ENCODE assay signal across 11 mouse cellular contexts in the genomic region with DNA sequence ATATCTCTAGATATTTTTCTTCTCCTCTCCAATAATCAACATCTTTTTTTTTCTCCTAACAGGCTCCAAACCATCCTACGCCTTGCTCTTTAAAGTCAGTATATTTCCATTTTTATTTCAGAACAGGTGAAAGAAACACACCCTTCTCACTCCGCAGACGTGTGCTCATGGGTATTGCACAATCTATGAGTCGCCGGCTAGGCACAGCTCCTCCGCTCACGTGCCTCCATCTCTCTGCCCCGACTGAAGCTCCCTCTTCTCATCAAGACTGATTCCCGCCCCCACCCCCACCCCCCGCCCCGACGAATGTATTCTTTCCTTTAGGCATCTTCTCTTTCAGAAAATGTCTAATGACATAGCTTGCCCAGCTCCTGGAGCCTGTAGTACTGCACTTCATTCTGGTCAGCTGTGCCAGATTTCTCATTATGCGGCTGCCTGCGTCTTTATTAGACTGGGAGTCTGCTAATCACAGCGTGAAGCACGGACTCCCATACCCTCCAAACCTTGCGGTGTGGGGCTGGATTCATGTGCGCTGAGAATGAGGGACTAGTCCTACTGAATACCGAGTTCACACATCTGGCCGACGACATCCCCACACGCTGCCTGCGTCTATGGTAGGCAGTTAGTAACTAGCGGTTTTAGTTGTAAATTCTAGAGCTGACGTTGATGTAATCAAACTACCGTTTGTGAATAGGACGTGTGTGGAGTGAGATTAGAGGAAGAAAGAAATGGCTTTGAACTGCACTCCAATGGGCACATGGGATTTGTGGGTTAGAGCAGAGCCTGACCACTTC.
DNase-seq lines count a peak whose midpoint lies in the region; ATAC-seq and TF ChIP-seq lines count a peak whose summit lies in the region.
"Had no signal": no experiment of that assay in that cellular context is flagged by ENCODE, and none has a peak within 500 bp of the region (broad histone marks: within the 10 kb centered on the region; RNA-seq: fewer than 3 reads in every experiment).

No protein-coding gene starts in this region.

- peak overlapping the region; percentile 33 for H3K4me2 ChIP-seq in forebrain, embryonic 13.5 days
- peak overlapping the region; percentile 38 for H3K4me2 ChIP-seq in midbrain, embryonic 14.5 days (ENCODE audit: low read length)
- H3K4me2 ChIP-seq: lung, embryonic 14.5 days had no signal

- H3K9me3 ChIP-seq in forebrain, embryonic 13.5 days (replicated peaks) = peaks cover 6% of the 10 kb centered on the region; the same call in 1 of the 2 replicates
- H3K9me3 ChIP-seq in midbrain, embryonic 14.5 days (ENCODE audit: control insufficient read depth, low read length) = no peaks in the 10 kb centered on the region

- no peak for TF ChIP-seq EP300 in heart, adult 2 months (IDR thresholded peaks at IDR 0.05; ENCODE audit: insufficient read depth, low read depth, low read length)

- H3K79me2 ChIP-seq in heart, adult 2 months (replicated peaks; ENCODE audit: control insufficient read depth, insufficient read depth, low read length) = no peaks in the 10 kb centered on the region

- no peaks in the 10 kb centered on the region for H3K36me3 ChIP-seq in forebrain, embryonic 13.5 days (ENCODE audit: poor library complexity, severe bottlenecking)
- no peaks in the 10 kb centered on the region for H3K36me3 ChIP-seq in midbrain, embryonic 14.5 days (ENCODE audit: control insufficient read depth, insufficient read depth, low read length)
- H3K36me3 ChIP-seq in heart, adult 2 months (ENCODE audit: control insufficient read depth, insufficient read depth, low read length) = no peaks in the 10 kb centered on the region

- 55% methylated on average over 27 of the region's 27 CpGs for WGBS in forebrain, embryonic 13.5 days
- 49% methylated on average over 27 of the region's 27 CpGs for WGBS in midbrain, embryonic 14.5 days
- 78% methylated on average over 27 of the region's 27 CpGs for WGBS in heart, adult 2 months

- no peaks in the 10 kb centered on the region for H3K27me3 ChIP-seq in forebrain, embryonic 13.5 days
- H3K27me3 ChIP-seq in midbrain, embryonic 14.5 days (ENCODE audit: control insufficient read depth, insufficient read depth, low read length) = no peaks in the 10 kb centered on the region
- H3K27me3 ChIP-seq in heart, adult 2 months (ENCODE audit: control insufficient read depth, insufficient read depth, low read length) = no peaks in the 10 kb centered on the region

- no peak overlapping the region for H3K27ac ChIP-seq in forebrain, embryonic 13.5 days
- H3K27ac ChIP-seq in layer of hippocampus, adult 2 months = 0 out of 2 replicates have a peak overlapping the region, but pooled peaks have one; percentile 39
- H3K27ac ChIP-seq in midbrain, embryonic 14.5 days (replicated peaks; ENCODE audit: low read depth, low read length) = no peak overlapping the region
- H3K27ac ChIP-seq in heart, adult 2 months = no peak overlapping the region

- DNase-seq in layer of hippocampus, adult 11-12 months (ENCODE audit: low spot score) = peak; percentile 16
- no peak for DNase-seq in layer of hippocampus, adult 9-10 months (ENCODE audit: low spot score)
- DNase-seq in layer of hippocampus, adult 2 months (ENCODE audit: low spot score in 2 of 2) = peak in 1 of 2 experiments; percentile 17
- peak; percentile 65 for DNase-seq in midbrain, embryonic 14.5 days
- DNase-seq in thymus, postnatal 0 days (ENCODE audit: low spot score) = no peak
- DNase-seq in frontal cortex, postnatal 25 days (ENCODE audit: low spot score in 2 of 2) = no peak
- no peak for DNase-seq in heart, adult 2 months
- DNase-seq: kidney, postnatal 36 days; lung, embryonic 14.5 days had no signal

- TF ChIP-seq CTCF in layer of hippocampus, adult 2 months (conservative IDR thresholded peaks at IDR 0.05) = no peak
- TF ChIP-seq CTCF in heart, adult 2 months (IDR thresholded peaks at IDR 0.05) = no peak

- peaks cover 13% of the 10 kb centered on the region; the same call in 1 of the 2 replicates for H3K4me1 ChIP-seq in forebrain, embryonic 13.5 days
- H3K4me1 ChIP-seq in midbrain, embryonic 14.5 days (ENCODE audit: control insufficient read depth, insufficient read depth, low read length) = no peaks in the 10 kb centered on the region
- H3K4me1 ChIP-seq in heart, adult 2 months (ENCODE audit: control insufficient read depth, insufficient read depth, low read length) = no peaks in the 10 kb centered on the region

- ATAC-seq in forebrain, embryonic 13.5 days = peak; percentile 80
- no peak for ATAC-seq in midbrain, embryonic 14.5 days (ENCODE audit: low FRiP score, low TSS enrichment)

- no peak for TF ChIP-seq POLR2A in heart, adult 2 months (IDR thresholded peaks at IDR 0.05; ENCODE audit: insufficient read depth, low read depth, low read length)

- H3K4me3 ChIP-seq in forebrain, embryonic 13.5 days = peak overlapping the region; percentile 6; the same call in 1 of the 2 replicates
- peak overlapping the region; percentile 43 for H3K4me3 ChIP-seq in layer of hippocampus, adult 2 months
- no peak overlapping the region for H3K4me3 ChIP-seq in midbrain, embryonic 14.5 days (replicated peaks; ENCODE audit: low read depth, low read length)
- no peak overlapping the region for H3K4me3 ChIP-seq in heart, adult 2 months
- H3K4me3 ChIP-seq: erythroblast, embryonic 14.5 days had no signal

- intact Hi-C loops in heart, adult 2 months (cut with DNase I) = no loop called here

- H3K9ac ChIP-seq in forebrain, embryonic 13.5 days = no peak overlapping the region
- no peak overlapping the region for H3K9ac ChIP-seq in midbrain, embryonic 14.5 days (replicated peaks; ENCODE audit: low read length)
- no peak overlapping the region for H3K9ac ChIP-seq in heart, adult 2 months (ENCODE audit: low read depth, low read length)
- H3K9ac ChIP-seq: lung, embryonic 14.5 days had no signal

Comparison
In these comparisons a context has a peak if more than half of its experiments do, and no peak if none do; other contexts are left out.
1. DNase-seq: peak in layer of hippocampus, adult 11-12 months (single experiment) and midbrain, embryonic 14.5 days (single experiment); none in layer of hippocampus, adult 9-10 months (single experiment), thymus, postnatal 0 days (single experiment), frontal cortex, postnatal 25 days (0 of 2) and heart, adult 2 months (0 of 2).
2. H3K4me3 ChIP-seq: peak in forebrain, embryonic 13.5 days (single experiment) and layer of hippocampus, adult 2 months (single experiment); none in midbrain, embryonic 14.5 days (single experiment) and heart, adult 2 months (single experiment).